Mouse (Mus musculus): ENCODE data around the gene Rnf180.
"Not testable (repeated sequence)": the region's sequence is repeated elsewhere in the genome, so short reads cannot be mapped to it uniquely, and the experiment has no call there.

The Rnf180 gene

GRCm38 (mm10) chr13:105294715-105295114, at the start of gene Rnf180:
TSS of gene Rnf180 (minus strand) at chr13:105294815.
- no peak for DNase-seq (ENCODE audit: extremely low read depth, insufficient read length, low spot score)

DNA sequence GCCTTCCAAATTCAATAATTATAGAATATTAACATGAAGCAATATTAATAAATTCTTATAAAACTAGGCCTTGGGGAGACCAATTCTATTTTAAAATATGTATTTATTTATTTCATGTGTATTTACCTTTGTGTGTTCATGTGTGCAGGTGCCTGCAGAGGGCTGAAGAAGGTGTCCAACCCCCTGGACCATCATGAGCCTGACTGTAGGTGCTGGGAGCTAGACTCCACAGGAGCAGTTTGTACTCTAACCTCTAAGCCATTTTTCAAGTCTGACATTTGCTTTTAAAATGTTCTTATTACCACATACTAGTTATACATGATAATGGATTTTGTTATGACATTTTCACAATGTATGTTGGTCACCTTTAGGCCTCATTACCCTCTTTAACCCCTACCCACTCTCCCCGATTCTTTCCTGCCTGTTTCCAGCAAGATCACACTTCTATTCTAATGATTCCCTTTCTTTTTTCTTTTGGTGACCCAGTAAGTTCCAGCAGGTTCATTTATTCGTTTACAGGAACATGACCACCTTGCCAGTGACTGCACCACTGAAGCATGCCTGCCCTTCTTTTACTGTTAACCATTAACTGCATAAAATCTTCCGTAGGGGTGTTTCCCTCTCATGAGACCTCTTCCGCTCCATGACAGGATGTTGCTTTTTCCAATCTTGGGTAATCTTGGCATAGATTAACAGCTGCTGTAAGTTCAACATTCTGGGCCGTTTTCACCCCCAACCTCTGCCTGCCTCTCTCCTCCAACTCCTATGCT, 36.8 kb upstream of the Rnf180 start:
- DNase-seq (ENCODE audit: extremely low read depth, insufficient read length, low spot score), result no peak

DNA sequence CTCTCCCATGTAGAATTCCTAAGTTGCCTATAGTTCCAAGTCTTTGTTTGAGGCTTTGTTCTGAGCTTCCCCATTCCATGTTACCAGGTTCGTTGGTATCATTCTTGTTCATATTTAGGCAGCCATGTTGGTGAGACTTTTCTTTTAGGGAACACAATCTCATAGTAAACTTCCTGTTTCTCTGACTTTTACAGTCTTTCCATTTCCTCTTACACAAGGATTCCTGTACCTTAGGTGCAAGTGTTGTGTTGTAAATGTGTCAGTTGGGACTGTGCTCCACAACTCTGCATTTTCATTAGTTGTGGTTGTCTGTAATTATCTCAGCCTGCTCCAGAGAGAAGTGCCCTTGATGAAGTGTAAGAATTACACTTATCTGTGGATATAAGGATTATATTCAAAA, 32.3 kb upstream of the Rnf180 start:
- DNase-seq (ENCODE audit: extremely low read depth, insufficient read length, low spot score), result no peak

DNA sequence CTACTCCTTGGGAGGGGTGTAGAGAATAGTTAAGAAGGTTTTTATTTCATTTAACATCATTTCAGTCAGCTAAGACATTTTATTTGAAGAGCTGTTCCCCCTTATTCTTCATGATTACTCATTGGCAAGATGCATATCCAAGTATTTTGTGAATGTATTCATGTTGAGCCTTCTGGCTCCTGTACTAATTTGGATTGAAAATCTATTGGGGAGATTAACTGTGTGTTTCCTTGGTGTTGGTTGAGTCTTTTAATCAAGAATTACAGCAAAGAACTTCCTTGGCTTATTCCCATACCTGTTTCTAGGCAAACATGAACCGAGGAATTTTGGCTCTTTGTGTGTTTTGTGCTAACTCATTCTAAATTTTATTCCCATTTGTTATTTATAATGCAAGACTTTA, 22.3 kb upstream of the Rnf180 start:
- DNase-seq (ENCODE audit: extremely low read depth, insufficient read length, low spot score), result no peak

GRCm38 (mm10) chr13:105316009-105316408, 21.4 kb upstream of the Rnf180 start:
- DNase-seq (ENCODE audit: extremely low read depth, insufficient read length, low spot score), result no peak

DNA sequence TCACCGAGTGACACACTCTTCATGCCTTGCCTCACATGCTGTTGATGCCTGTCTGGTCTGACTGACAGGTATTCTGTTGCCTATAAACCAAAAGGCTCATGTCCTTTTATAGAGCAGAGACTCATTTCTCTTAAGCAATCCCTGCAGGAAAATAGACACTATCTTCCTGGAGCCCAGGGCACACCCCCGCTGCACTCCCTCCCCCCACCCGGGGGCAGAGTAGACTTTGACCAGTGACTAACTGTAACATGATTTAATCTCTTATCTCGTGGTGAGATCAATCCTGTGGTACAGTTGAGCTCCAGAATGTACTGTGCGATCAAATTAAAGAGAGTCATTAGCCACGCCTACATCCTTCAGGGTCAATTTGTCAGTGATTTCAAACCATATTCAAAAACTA, 18.1 kb upstream of the Rnf180 start:
- DNase-seq (ENCODE audit: extremely low read depth, insufficient read length, low spot score), result no peak

- not testable (repeated sequence) for DNase-seq (ENCODE audit: extremely low read depth, insufficient read length, low spot score)
These were observed 15.9 kb upstream of the Rnf180 start for GRCm38 (mm10) chr13:105310562-105310961.

DNA sequence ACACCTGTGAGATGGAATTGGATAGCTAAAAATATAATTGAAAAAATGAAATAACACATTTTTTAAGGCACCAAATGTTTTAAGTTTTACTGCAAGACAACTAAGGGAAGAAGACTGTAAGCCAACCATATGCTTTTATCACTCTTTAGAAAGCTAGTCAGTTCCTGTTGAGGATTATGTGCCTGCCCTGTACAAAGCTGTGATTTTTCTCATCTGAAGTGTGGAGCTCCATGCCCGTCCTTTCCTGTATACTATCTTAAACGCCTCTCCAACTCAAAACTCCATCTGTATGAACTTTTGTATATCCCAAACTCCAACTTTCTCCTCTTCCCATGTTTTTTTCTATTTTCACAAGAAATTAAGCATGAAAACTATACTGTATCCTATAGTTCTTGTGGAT, 10.9 kb upstream of the Rnf180 start:
- no peak for DNase-seq (ENCODE audit: extremely low read depth, insufficient read length, low spot score)

DNA sequence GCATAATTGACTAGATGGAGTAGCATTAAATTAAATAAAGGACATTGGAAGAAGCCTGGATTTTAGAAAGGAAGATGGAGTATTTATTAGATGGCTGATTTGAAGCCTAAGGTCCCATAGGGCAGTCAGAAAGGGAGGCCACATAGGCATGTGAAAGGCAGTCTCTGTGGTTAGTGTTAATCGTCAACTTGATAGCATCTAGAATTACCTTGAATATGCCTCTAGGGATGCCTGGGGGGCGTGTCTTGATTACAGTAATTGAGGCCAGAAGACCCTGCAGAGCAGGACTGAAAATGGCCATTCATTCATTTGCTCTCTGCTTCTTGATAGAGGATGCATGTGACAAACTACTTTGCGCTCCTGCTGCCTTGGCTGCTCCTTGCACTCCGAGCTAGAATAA, 9.4 kb upstream of the Rnf180 start:
- no peak for DNase-seq (ENCODE audit: extremely low read depth, insufficient read length, low spot score)

- no peak for DNase-seq (ENCODE audit: extremely low read depth, insufficient read length, low spot score)
These were observed 5.4 kb upstream of the Rnf180 start for GRCm38 (mm10) chr13:105300009-105300346.

GRCm38 (mm10) chr13:105299162-105300008, 4.8 kb upstream of the Rnf180 start:
- no peak for DNase-seq (ENCODE audit: extremely low read depth, insufficient read length, low spot score)

- no peak for DNase-seq (ENCODE audit: extremely low read depth, insufficient read length, low spot score)
These were observed 591 bp downstream of the Rnf180 start for GRCm38 (mm10) chr13:105293781-105294667.

DNA sequence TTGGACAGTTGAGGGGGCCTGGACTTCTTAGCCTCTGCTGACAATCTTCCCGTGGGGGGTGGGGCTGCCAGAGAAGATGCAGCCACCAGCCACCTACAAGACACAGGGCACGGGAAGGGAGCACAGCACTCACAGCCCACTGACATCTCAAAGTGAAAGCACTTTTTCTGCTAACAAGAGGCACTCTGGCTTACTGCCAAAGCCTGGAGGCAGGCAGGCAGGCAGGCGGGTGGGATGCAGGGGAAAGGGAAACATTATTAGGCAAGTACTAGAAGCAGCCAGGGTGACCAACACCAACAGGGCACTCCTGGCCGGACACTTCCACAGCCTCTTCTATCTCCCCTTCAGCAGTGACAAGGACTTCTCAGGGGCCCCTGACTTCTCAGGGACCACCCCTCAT, 2.8 kb downstream of the Rnf180 start:
- no peak for DNase-seq (ENCODE audit: extremely low read depth, insufficient read length, low spot score)

- DNase-seq (ENCODE audit: extremely low read depth, insufficient read length, low spot score), result no peak
These were observed 4.0 kb downstream of the Rnf180 start for GRCm38 (mm10) chr13:105290594-105290993.

GRCm38 (mm10) chr13:105290021-105290420, 4.6 kb downstream of the Rnf180 start:
- no peak for DNase-seq (ENCODE audit: extremely low read depth, insufficient read length, low spot score)

- DNase-seq (ENCODE audit: extremely low read depth, insufficient read length, low spot score), result no peak
These were observed 15.1 kb downstream of the Rnf180 start for GRCm38 (mm10) chr13:105279397-105280018.

DNA sequence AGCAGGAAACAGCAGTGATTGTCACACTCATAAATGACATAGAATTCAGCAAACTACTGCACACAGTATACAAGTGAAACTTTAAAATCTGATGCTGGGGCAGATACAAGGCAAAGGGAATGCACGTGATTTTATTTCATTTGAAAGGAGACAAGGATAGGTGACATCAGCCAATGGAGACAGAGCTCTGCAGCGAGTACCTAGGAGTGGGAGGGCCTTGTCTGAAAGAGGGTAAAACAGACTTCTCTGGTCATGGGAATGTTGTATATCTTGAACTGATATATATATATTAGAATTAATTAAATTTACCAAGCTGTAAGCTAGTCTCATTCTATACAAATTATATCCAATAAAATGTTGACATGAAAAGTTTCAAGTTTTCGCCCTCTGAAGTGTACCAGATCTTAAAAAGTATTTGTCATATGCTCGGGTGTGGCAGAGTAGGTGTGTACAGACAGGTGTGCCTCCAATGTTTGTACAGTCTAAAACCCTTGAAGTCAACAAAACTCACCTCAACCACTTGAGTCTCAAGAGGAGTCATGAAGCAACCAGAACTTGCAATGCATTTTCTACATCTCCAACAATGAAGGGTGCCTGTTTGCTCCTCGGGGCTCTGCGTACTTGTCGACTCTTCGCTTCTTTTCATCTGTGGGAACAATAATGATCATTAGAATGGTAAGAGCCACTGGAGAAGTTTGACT, 24.1 kb downstream of the Rnf180 start:
- DNase-seq (ENCODE audit: extremely low read depth, insufficient read length, low spot score), result no peak

DNA sequence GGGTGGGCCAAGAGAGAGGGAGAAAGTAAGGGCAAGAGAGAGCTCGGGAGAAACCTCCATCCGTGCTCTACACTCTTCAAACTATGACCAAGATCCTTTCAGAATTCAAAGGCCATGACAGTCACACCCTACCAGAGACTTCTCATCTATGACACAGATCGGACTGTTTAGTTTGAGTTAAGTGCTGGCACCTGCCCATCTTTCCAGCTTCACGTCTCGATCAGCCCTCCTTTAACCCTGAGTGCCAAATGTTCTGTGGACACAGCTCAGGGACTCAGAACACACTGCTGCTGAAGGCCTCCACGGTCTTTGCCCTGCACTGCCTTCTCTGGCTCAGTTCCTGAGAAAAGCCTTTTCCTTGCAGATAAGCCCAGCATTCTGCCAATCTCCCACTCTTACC, 27.2 kb downstream of the Rnf180 start:
- no peak for DNase-seq (ENCODE audit: extremely low read depth, insufficient read length, low spot score)

DNA sequence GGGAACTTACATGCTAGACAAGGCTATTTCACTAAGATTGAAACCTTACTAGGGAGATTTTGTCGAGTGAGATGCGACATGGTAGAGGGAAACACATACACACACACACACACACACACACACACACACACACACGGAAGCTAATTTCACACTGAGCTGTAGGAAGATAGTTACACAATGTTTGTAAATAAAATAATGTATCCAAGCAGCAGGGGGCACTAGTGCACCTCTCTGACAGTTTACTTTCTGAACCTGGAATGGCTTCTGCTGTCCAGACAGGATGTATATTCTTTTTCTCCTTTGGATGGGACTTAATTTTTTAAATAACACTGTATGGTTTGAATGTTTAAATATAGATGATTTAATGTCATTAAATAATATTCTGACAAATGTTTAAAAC, 27.9 kb downstream of the Rnf180 start:
- no peak for DNase-seq (ENCODE audit: extremely low read depth, insufficient read length, low spot score)
